Mouse (Mus musculus): ENCODE data around the gene Fcnb.

GRCm38 (mm10) chr2:28046311-28046710 lies 38.4 kb downstream of the Fcnb start:
- TF ChIP-seq CTCF (IDR thresholded peaks at IDR 0.05) (no peak), POLR2A (IDR thresholded peaks at IDR 0.05; ENCODE audit: insufficient read depth, low read depth, low read length) (no peak), EP300 (IDR thresholded peaks at IDR 0.05; ENCODE audit: insufficient read depth, low read depth, low read length) (no peak)

Measured in heart, adult 2 months (tissue).